Mouse (Mus musculus) CH12.LX (cell line): ENCODE results near the gene Jmy.

Source experiments
- CHD1 ChIP-seq: IDR thresholded peaks from 2 replicates; pipeline ENCODE4 v1.6.1; 2012; ENCODE audit warnings: low read depth, low read length, improper control_type of control experiment, inconsistent platforms
- HCFC1 ChIP-seq: IDR thresholded peaks from 2 replicates; pipeline ENCODE4 v1.6.1; 2012; ENCODE audit warnings: low read depth, mild to moderate bottlenecking, inconsistent platforms, low read length, improper control_type of control experiment
- MAFK ChIP-seq: IDR thresholded peaks from 2 replicates; pipeline ENCODE4 v1.6.1; 2011; ENCODE audit warnings: low read length, improper control_type of control experiment; ENCODE audit not compliant: insufficient replicate concordance
- ZMIZ1 ChIP-seq: IDR thresholded peaks from 2 replicates; pipeline ENCODE4 v1.6.1; 2012; ENCODE audit warnings: low read depth, mild to moderate bottlenecking, inconsistent platforms, low read length, improper control_type of control experiment

DNA sequence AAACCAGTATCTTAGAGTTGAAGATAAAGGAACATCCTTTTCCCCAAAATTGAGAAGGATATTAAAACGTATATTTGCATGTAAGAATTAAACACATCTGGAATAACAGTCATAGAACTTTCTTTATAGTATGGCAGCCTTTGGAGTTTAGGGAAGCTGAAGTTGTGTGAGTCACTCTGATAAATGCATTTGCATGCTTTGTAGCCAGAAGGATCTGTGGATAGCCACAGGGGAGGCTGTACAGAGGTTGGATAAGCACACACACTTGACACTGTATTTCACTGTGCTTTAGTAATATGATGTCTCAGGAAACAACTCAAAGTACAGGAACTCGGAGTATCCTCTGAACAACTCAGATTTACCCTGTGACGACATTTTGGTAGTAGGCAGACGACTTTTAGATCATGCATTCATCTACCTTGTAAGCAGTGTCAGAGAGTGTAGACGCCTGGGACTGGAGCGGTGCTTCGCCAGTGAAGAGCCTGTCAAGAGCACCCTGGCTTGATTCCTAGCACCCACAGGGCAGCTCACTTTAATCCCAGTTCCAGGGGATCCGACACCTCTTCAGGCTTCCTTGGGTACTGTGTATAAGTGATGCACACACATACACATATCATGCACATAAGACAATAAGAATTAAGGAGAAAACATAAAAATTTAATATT, 119.1 kb downstream of the Jmy start:
- TF ChIP-seq MAFK (no peak), HCFC1 (no peak), CHD1 (no peak), ZMIZ1 (no peak)
